Mouse (Mus musculus) bone marrow macrophage, adult 2 months (primary cell): ENCODE results near the gene Dhps. TPM values are rescaled to one million over a fixed set of nuclear protein-coding genes. Genes with fewer than 3 reads are reported as not detected.

Experiments used
- H3K27ac ChIP-seq: 2 replicates; pipeline ENCODE4 v1.5.1; 2012; ENCODE audit warnings: low read depth, low read length; ENCODE audit not compliant: insufficient read depth
- H3K4me1 ChIP-seq: 2 replicates; pipeline ENCODE4 v1.6.1; 2012; ENCODE audit warnings: low read length; ENCODE audit not compliant: control insufficient read depth, insufficient read depth
- H3K4me3 ChIP-seq: 2 replicates; pipeline ENCODE4 v1.5.1; 2012; ENCODE audit warnings: mild to moderate bottlenecking, low read length, moderate library complexity; ENCODE audit not compliant: insufficient read depth
- CTCF ChIP-seq: IDR thresholded peaks from 2 replicates; pipeline ENCODE4 v1.5.1; 2012; ENCODE audit warnings: low read depth, mild to moderate bottlenecking, low read length, moderate library complexity
- POLR2A ChIP-seq: IDR thresholded peaks from 2 replicates; pipeline ENCODE4 v1.6.1; 2012; ENCODE audit warnings: mild to moderate bottlenecking, low read depth, low read length, borderline replicate concordance
- polyA plus RNA-seq: library from polyadenylated mRNA; stranded (reverse); fragments of >200 nt; gene quantifications from 2 replicates; pipeline ENCODE4 v1.2.4, GENCODE M21; 2012; ENCODE audit not compliant: missing spikeins, insufficient read depth, insufficient read length

Dhps gene
- polyA plus RNA-seq, 1 experiment = 36.7 TPM

- H3K4me1 ChIP-seq = no peaks in the 10 kb centered on the region
- H3K4me3 ChIP-seq = no peak within 1 kb of the TSS
- TF ChIP-seq POLR2A = no peak
- TF ChIP-seq CTCF = no peak
- H3K27ac ChIP-seq = no peak within 1 kb of the TSS
Measured at GRCm38 (mm10) chr8:85122995-85123394, 51.4 kb downstream of the Dhps start, which contains the start of gene Zfp791. Gene Zfp791 (minus strand): TSS chr8:85123095.

- Histone ChIP-seq H3K4me3 (no peak overlapping the region), H3K27ac (no peak overlapping the region), H3K4me1 (no peaks in the 10 kb centered on the region)
- no peak for TF ChIP-seq CTCF
- no peak for TF ChIP-seq POLR2A
Measured at GRCm38 (mm10) chr8:85123691-85124090, 52.1 kb downstream of the Dhps start.

Other genes with a start within 250 kb of the Dhps start
- 3.3 and 5.4 TPM in 2 replicates for gene Dand5, start 248.9 kb upstream of the Dhps start, polyA plus RNA-seq
- 12.7 and 13.9 TPM in 2 replicates for gene Gadd45gip1, start 240.2 kb upstream of the Dhps start, polyA plus RNA-seq
- gene Rad23a, start 231.1 kb upstream of the Dhps start, polyA plus RNA-seq = 49.1 and 54.0 TPM in 2 replicates
- 674 and 696 TPM in 2 replicates for gene Calr, start 224.8 kb upstream of the Dhps start, polyA plus RNA-seq
- 23.1 and 30.5 TPM in 2 replicates for gene Farsa, start 214.8 kb upstream of the Dhps start, polyA plus RNA-seq
- gene Syce2, start 199.6 kb upstream of the Dhps start, polyA plus RNA-seq = 19.4 and 19.6 TPM in 2 replicates
- 13.4 and 17.6 TPM in 2 replicates for gene Gcdh, start 177.8 kb upstream of the Dhps start, polyA plus RNA-seq
- not detected in 2 replicates for gene Klf1, start 169.8 kb upstream of the Dhps start, polyA plus RNA-seq
- gene Dnase2a, start 163.2 kb upstream of the Dhps start, polyA plus RNA-seq = 109 and 119 TPM in 2 replicates
- 0.28 and 0.42 TPM in 2 replicates for gene Mast1, start 134.4 kb upstream of the Dhps start, polyA plus RNA-seq
- not detected in 2 replicates for gene Rtbdn, start 124.8 kb upstream of the Dhps start, polyA plus RNA-seq
- not detected in 2 replicates for gene Gm49661, start 102.3 kb upstream of the Dhps start, polyA plus RNA-seq
- 267 and 279 TPM in 2 replicates for gene Prdx2, start 102.2 kb upstream of the Dhps start, polyA plus RNA-seq
- gene Rnaseh2a, start 102.0 kb upstream of the Dhps start, polyA plus RNA-seq = 39.8 and 40.7 TPM in 2 replicates
- 71.1 and 80.8 TPM in 2 replicates for gene Junb, start 93.0 kb upstream of the Dhps start, polyA plus RNA-seq
- gene Hook2, start 81.2 kb upstream of the Dhps start, polyA plus RNA-seq = 14.5 and 17.4 TPM in 2 replicates
- not detected in 2 replicates for gene Best2, start 57.2 kb upstream of the Dhps start, polyA plus RNA-seq
- gene Asna1, start 46.5 kb upstream of the Dhps start, polyA plus RNA-seq = 74.5 and 75.3 TPM in 2 replicates
- gene Trir, start 44.9 kb upstream of the Dhps start, polyA plus RNA-seq = 145 and 177 TPM in 2 replicates
- 34.0 and 44.4 TPM in 2 replicates for gene Tnpo2, start 34.8 kb upstream of the Dhps start, polyA plus RNA-seq
- 10.2 and 11.8 TPM in 2 replicates for gene Fbxw9, start 11.7 kb upstream of the Dhps start, polyA plus RNA-seq
- not detected in 2 replicates for gene Gm5741, start 3.8 kb upstream of the Dhps start, polyA plus RNA-seq
- gene Wdr83os, start 9.0 kb downstream of the Dhps start, polyA plus RNA-seq = 90.2 and 113 TPM in 2 replicates
- gene Wdr83, start 9.5 kb downstream of the Dhps start, polyA plus RNA-seq = 22.6 and 27.3 TPM in 2 replicates
- 390 and 469 TPM in 2 replicates for gene Man2b1, start 11.5 kb downstream of the Dhps start, polyA plus RNA-seq
- 1.2 and 1.7 TPM in 2 replicates for gene Zfp791, start 51.3 kb downstream of the Dhps start, polyA plus RNA-seq
- gene Cks1brt, start 80.2 kb downstream of the Dhps start, polyA plus RNA-seq = not detected in 2 replicates
- not detected in 2 replicates for gene Olfr371, start 154.2 kb downstream of the Dhps start, polyA plus RNA-seq
- gene Orc6, start 227.9 kb downstream of the Dhps start, polyA plus RNA-seq = 22.8 and 23.5 TPM in 2 replicates
- gene Vps35, start 228.0 kb downstream of the Dhps start, polyA plus RNA-seq = 98.0 and 108 TPM in 2 replicates